Mouse (Mus musculus) intestine, embryonic 15.5 days (tissue): ENCODE measurements around the gene Sorbs2. TPM values are rescaled to one million over a fixed set of nuclear protein-coding genes. Genes with fewer than 3 reads are reported as not detected.

Source experiments
- ATAC-seq: fragments of 200-750 bp; cut with Nextera tagmentation; 2 replicates; pipeline ENCODE4 v1.8.0; 2017; ENCODE audit warnings: moderate TSS enrichment, moderate library complexity
- H3K27ac ChIP-seq: fragments of 300-500 bp; sonication (generic); 2 replicates; pipeline ENCODE4 v1.5.1; 2015; ENCODE audit warnings: mild to moderate bottlenecking, inconsistent platforms
- H3K27me3 ChIP-seq: fragments of 300-500 bp; sonication (generic); replicated peaks from 2 replicates; pipeline ENCODE4 v1.6.1; 2015; ENCODE audit warnings: inconsistent platforms
- H3K36me3 ChIP-seq: fragments of 300-500 bp; sonication (generic); 2 replicates; pipeline ENCODE4 v1.6.1; 2015; ENCODE audit warnings: inconsistent platforms
- H3K4me1 ChIP-seq: fragments of 300-500 bp; sonication (generic); replicated peaks from 2 replicates; pipeline ENCODE4 v1.6.1; 2015; ENCODE audit warnings: inconsistent platforms
- H3K4me2 ChIP-seq: fragments of 300-500 bp; sonication (generic); replicated peaks from 2 replicates; pipeline ENCODE4 v1.6.1; 2015; ENCODE audit warnings: mild to moderate bottlenecking, inconsistent platforms
- H3K4me3 ChIP-seq: fragments of 300-500 bp; sonication (generic); replicated peaks from 2 replicates; pipeline ENCODE4 v1.5.1; 2015; ENCODE audit warnings: inconsistent platforms
- H3K9ac ChIP-seq: fragments of 300-500 bp; sonication (generic); 2 replicates; pipeline ENCODE4 v1.6.1; 2015; ENCODE audit warnings: inconsistent platforms
- H3K9me3 ChIP-seq: fragments of 300-500 bp; sonication (generic); 2 replicates; pipeline ENCODE4 v1.6.1; 2016; ENCODE audit warnings: inconsistent platforms
- WGBS: fragments of 180-500 bp; shearing (Covaris S2); methylation state at CpG from one replicate; pipeline ENCODE4 v1.1.7; 2015; 5-methylcytosine and 5-hydroxymethylcytosine counted together
- polyA plus RNA-seq: library from polyadenylated mRNA; unstranded; fragments of >200 nt; fragmentation: Nextera tagmentation; extraction: Ambion mirVana; gene quantifications from 2 replicates; pipeline ENCODE4 v1.2.1, GENCODE M21; 2015

Sorbs2 gene
- polyA plus RNA-seq, 1 experiment from 2014 or later, result 25.3 TPM

DNA sequence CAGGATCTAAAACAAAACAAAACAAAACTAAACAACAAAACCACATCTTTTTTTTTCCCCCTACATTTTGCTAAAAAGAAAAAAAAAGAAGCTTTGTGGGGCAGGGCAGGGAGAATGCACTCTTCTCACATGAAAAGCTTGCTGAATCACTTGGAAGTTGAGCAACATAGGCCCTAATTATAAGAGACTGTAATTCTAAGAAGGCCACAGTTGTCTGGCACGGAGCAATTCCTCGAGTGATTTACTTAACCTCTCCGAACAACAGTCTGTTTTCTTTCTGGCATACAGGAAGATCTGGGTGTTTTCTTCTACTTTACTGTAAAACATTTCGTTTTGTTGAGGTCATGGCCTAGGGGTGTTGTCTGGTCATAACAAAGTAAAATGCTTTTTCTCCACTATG lies 202.1 kb downstream of the Sorbs2 start:
- WGBS, result 63% methylated on average over 4 of the region's 4 CpGs
- Histone ChIP-seq H3K4me3 (no peak overlapping the region), H3K4me2 (no peak overlapping the region), H3K36me3 (no peaks in the 10 kb centered on the region), H3K9me3 (no peaks in the 10 kb centered on the region), H3K27me3 (no peaks in the 10 kb centered on the region), H3K4me1 (no peaks in the 10 kb centered on the region), H3K27ac (no peak overlapping the region), H3K9ac (no peak overlapping the region)
- no peak for ATAC-seq

DNA sequence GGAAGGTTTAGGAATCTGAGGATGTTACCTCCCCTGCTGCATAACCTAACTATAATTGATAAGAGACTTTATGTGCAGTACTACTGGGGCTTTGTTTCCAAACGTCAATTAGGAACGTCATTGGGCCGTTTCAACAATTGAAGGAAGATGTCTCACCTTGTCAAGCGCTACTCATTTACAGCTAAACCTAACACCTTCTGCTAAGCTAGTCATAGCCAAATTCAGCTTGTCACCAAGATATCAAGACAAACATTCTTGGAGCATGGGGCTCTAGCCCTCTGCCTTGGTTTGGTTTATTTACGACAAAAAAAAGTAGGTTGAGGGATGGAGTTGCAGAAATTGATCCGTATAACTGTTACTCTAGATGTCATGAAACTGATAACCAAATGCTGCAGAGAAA lies 205.0 kb downstream of the Sorbs2 start:
- Histone ChIP-seq H3K4me3 (no peak overlapping the region), H3K36me3 (no peaks in the 10 kb centered on the region), H3K4me2 (no peak overlapping the region), H3K9ac (no peak overlapping the region), H3K27ac (no peak overlapping the region), H3K27me3 (no peaks in the 10 kb centered on the region), H3K9me3 (no peaks in the 10 kb centered on the region), H3K4me1 (no peaks in the 10 kb centered on the region)
- 90% methylated on average over 6 of the region's 6 CpGs for WGBS
- ATAC-seq, result no peak

DNA sequence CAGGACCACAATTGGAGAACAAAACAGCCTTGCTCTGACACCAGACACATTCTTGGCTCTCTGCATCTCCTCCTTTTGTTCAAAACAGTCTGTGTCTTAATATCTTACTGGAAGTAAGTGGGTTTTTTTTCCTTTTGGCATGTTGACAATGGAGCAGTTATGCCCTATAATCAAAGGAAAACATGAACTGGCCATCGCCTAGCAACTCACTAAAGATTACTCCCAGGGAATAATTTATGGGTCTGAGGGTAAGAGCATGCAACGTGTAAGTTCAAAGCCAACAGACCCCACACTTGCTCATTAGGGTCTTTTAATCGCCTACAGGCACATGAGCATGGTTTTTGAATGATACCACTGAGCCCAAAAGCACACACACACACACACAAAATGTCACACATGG lies 207.2 kb downstream of the Sorbs2 start:
- Histone ChIP-seq H3K27me3 (no peaks in the 10 kb centered on the region), H3K9ac (no peak overlapping the region), H3K36me3 (no peaks in the 10 kb centered on the region), H3K4me3 (no peak overlapping the region), H3K9me3 (no peaks in the 10 kb centered on the region), H3K4me2 (no peak overlapping the region), H3K4me1 (no peaks in the 10 kb centered on the region), H3K27ac (no peak overlapping the region)
- WGBS, result 28% methylated on average over 3 of the region's 3 CpGs
- no peak for ATAC-seq

DNA sequence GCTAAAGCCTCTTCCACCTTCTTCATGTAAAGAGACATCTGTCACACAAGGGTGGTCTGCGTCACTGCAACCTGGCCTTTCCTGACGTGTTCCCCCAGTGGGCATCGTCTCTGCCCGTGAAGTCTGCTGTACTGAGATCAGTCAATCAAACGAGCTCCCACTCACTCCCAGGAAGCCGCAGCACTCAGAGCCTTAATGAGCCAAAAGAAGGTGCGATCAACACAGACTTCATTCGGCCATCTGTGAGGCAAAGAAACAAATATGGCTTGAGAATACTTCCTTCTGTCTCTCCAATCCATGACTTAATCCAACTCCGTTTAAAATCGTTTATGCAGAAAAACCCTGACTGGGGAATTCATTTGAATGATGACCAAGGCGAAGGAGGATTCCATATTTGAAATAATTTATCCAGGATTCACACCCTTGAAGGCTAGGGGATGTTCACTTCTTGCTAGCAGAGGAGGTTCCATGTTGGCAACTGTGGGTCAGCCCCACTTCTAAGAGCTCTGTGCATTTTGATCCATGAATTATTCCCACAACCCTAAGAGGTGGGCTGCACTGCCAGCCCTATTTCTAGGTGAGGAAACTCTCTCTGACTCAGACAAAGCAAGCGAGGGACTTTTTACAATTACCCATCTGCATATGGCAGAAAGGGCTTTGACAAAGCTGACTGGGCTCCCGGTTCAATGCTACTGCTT lies 207.9 kb downstream of the Sorbs2 start:
- Histone ChIP-seq H3K36me3 (no peaks in the 10 kb centered on the region), H3K9me3 (no peaks in the 10 kb centered on the region), H3K9ac (no peak overlapping the region), H3K4me2 (no peak overlapping the region), H3K27ac (no peak overlapping the region), H3K27me3 (no peaks in the 10 kb centered on the region), H3K4me1 (no peaks in the 10 kb centered on the region), H3K4me3 (no peak overlapping the region)
- 86% methylated on average over 13 of the region's 13 CpGs for WGBS
- no peak for ATAC-seq

DNA sequence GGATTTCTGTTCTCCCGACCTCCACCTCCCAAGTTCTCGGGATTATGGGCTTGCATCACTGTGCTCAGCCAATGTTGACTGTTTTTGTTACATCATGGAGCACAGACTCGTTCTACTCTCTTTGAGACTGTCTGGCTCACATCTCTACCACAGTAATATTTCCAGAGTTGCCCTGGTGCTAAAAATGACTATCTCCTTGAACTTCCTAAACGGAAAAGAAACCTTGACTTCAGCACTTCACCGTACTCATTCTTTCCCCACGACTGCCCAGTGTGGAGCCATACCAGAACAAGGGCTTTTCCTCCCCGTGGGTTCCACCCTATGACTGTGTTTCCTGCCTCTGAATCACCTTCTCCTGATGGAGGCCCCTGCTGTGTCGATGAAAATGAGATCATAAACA lies 212.2 kb downstream of the Sorbs2 start:
- no peaks in the 10 kb centered on the region for H3K27me3 ChIP-seq
- no peak overlapping the region for H3K27ac ChIP-seq
- H3K9ac ChIP-seq, result no peak overlapping the region
- H3K36me3 ChIP-seq, result no peaks in the 10 kb centered on the region
- no peaks in the 10 kb centered on the region for H3K4me1 ChIP-seq
- no peak for ATAC-seq
- H3K4me3 ChIP-seq, result no peak overlapping the region
- 69% methylated on average over 8 of the region's 8 CpGs for WGBS
- no peak overlapping the region for H3K4me2 ChIP-seq
- no peaks in the 10 kb centered on the region for H3K9me3 ChIP-seq

DNA sequence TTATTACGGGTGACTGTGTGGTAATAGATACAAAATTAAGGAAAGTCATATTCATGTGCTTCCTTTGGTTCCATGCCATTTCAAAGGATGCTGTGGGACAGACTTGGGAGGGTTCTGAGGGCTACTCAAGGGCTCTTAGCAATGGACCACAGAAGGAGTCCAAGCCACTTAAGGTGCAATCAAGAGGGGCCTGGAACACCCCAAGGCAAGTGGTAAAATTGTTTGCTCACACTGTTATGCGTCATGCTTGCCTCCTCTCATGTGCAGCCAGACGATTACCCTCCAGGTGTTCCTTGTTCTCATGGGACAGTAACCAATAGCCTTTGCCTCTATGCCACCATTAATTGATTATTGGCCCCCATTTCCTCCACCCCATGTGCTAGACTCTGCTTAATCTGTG lies 216.6 kb downstream of the Sorbs2 start:
- Histone ChIP-seq H3K36me3 (no peaks in the 10 kb centered on the region), H3K4me2 (no peak overlapping the region), H3K9me3 (no peaks in the 10 kb centered on the region), H3K27me3 (no peaks in the 10 kb centered on the region), H3K4me3 (no peak overlapping the region), H3K9ac (no peak overlapping the region), H3K4me1 (no peaks in the 10 kb centered on the region), H3K27ac (no peak overlapping the region)
- 75% methylated on average over 3 of the region's 3 CpGs for WGBS
- no peak for ATAC-seq

DNA sequence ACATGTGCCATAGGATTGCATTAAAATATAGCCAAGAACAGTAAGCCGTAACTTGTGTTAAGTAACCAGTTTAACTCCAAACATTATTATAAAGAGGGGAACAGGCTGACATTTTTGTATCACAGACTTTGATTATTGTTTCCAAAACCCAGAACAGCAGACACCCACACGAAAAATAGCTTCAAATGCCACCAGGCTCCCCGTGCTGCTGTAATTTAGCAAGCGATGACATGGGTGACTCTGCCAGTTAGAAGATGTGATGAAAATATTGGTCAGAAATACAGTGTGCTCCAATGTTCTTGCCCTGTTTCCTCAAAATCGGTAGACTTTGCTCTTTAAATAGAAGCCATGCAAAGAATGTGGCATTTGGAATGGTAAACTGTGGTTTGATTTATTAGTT lies 217.7 kb downstream of the Sorbs2 start:
- Histone ChIP-seq H3K27ac (no peak overlapping the region), H3K36me3 (no peaks in the 10 kb centered on the region), H3K4me2 (no peak overlapping the region), H3K4me3 (no peak overlapping the region), H3K9ac (no peak overlapping the region), H3K27me3 (no peaks in the 10 kb centered on the region), H3K4me1 (no peaks in the 10 kb centered on the region), H3K9me3 (no peaks in the 10 kb centered on the region)
- 55% methylated on average over 5 of the region's 5 CpGs for WGBS
- ATAC-seq, result no peak

DNA sequence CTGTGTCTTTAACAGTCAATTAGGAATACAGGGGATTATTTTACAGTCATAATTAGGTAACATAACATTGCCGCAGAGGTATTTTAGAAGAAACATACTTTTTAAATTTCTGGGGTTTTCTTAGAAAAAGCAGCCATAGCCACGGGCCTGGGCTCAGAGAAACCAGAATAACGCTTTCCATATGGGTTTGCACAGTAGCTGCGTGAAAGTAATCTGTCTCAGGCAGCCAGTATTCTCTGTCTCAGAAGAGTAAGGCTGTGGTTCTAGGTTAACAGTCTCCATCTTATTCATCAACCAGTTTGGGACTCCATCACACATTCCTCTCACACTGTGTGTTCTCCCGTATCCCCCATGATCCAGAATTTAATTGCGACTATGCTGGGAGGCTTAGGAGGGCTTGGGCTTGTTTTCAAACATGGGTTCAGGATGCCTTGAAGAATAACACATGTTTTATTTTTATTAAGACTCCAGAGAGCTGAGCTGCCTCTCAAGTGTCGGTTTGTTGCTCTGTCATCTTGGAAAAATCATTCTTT lies 222.3 kb downstream of the Sorbs2 start:
- Histone ChIP-seq H3K9ac (no peak overlapping the region), H3K27ac (no peak overlapping the region), H3K4me1 (no peaks in the 10 kb centered on the region), H3K36me3 (no peaks in the 10 kb centered on the region), H3K9me3 (no peaks in the 10 kb centered on the region), H3K27me3 (no peaks in the 10 kb centered on the region), H3K4me3 (no peak overlapping the region), H3K4me2 (no peak overlapping the region)
- ATAC-seq, result no peak
- 66% methylated on average over 7 of the region's 7 CpGs for WGBS

DNA sequence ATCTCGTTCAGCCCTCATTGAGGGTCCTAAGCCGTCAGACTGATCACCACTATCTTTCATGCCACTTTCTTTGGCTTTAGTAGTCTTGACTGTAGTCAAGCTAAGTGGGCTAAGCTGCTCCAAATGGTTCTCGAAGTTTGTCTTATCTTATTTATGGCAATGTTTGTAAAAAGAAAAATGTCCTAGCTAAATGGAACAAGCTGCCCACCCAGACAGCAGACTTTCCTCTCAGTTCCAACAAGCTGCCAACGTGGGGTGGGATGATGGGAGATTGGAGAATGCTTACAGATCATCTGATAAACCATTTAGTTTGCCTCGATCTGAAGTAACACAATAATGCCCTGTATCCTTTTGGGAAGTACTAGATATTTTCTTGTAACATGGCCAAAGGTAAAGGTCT lies 223.2 kb downstream of the Sorbs2 start:
- Histone ChIP-seq H3K4me3 (no peak overlapping the region), H3K9ac (no peak overlapping the region), H3K9me3 (no peaks in the 10 kb centered on the region), H3K27me3 (no peaks in the 10 kb centered on the region), H3K4me2 (no peak overlapping the region), H3K36me3 (no peaks in the 10 kb centered on the region), H3K4me1 (no peaks in the 10 kb centered on the region), H3K27ac (no peak overlapping the region)
- 46% methylated on average over 5 of the region's 5 CpGs for WGBS
- ATAC-seq, result no peak

DNA sequence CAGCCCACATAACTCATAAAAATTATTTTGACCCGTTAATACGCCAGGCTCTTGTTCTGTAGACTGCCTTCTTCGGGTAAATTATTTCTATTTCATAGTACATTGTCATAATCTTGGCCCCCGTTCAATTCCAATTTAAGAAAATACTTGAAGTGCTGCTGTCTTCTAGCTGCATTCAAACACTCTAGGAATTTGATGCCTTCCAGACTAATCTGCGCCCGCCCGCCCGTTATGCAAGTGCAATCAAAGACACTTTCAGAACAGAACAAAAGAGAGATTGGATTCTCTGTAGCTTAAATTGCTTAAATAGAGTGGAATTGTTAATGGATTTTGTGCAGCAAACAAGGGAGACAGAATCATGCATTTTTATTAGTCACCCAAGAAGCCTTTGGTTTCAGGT lies 226.5 kb downstream of the Sorbs2 start:
- Histone ChIP-seq H3K9me3 (no peaks in the 10 kb centered on the region), H3K4me2 (no peak overlapping the region), H3K27ac (no peak overlapping the region), H3K36me3 (no peaks in the 10 kb centered on the region), H3K4me1 (no peaks in the 10 kb centered on the region), H3K9ac (no peak overlapping the region), H3K27me3 (no peaks in the 10 kb centered on the region), H3K4me3 (no peak overlapping the region)
- ATAC-seq, result no peak
- WGBS, result 78% methylated on average over 8 of the region's 8 CpGs

DNA sequence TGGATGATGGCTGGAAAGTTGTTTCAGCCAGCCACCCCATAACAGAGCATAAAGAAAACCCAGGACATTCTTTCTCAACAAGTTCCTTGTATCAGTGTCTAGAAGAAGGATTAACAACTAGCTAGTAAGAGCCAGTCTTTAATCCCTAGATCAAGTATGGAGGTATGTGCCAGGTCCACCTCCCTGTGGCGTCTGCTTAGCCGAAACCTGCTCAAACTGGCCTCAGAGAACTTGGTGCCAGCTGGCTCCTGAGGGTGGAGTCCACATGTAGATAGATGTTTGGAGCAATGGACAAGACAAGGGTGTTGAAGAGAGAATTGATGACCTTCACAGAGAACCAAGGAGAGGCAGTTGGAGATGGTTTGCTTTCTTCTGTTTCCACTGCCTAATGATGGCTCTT lies 229.7 kb downstream of the Sorbs2 start:
- ATAC-seq, result no peak
- Histone ChIP-seq H3K27ac (no peak overlapping the region), H3K9ac (no peak overlapping the region), H3K4me3 (no peak overlapping the region), H3K27me3 (no peaks in the 10 kb centered on the region), H3K36me3 (no peaks in the 10 kb centered on the region), H3K4me1 (no peaks in the 10 kb centered on the region), H3K4me2 (no peak overlapping the region), H3K9me3 (no peaks in the 10 kb centered on the region)
- whole genome bisulfite sequencing, result 92% methylated on average over 2 of the region's 2 CpGs

DNA sequence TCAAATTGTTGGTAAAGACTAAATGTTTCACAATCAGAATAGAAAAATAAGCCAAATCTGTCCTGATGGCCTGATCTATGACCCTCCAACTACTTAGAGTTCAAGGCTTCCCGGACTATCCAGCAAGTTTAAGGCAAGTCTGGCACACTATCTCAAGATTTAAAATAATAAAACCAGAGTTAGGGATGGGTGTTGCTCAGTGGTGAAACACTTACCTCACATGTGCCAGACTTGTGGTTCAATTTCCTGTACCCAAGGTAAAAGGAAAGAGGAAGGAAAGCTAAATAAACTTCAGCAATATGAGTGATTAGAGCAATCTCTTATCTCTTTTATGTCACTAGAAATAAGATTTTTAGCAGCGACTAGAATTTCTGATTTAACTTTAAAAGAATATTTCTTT lies 235.7 kb downstream of the Sorbs2 start:
- Histone ChIP-seq H3K27ac (no peak overlapping the region), H3K36me3 (no peaks in the 10 kb centered on the region), H3K4me3 (no peak overlapping the region), H3K9ac (no peak overlapping the region), H3K4me2 (no peak overlapping the region), H3K4me1 (no peaks in the 10 kb centered on the region), H3K9me3 (no peaks in the 10 kb centered on the region), H3K27me3 (no peaks in the 10 kb centered on the region)
- peak; percentile 80 for ATAC-seq
- WGBS, result 64% methylated on average over 2 of the region's 2 CpGs

DNA sequence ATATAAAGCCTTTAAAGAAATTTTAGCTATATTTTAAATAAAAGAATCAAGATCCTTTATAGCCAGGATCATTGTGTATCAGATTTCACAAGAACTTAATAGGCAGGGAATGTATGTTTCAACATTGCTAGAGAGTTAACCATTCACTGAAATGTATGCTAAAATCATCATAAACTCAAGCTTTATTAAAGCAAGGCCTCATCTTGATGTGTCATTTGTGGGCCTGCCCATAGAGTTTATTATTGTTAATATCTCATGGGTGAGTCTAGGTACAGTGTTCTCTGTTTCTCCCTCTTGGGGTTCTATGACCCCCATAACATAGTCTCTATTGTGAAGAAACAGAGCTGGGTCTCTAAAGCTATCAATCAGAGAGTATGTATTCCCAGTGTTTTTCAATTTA lies 236.2 kb downstream of the Sorbs2 start:
- H3K4me1 ChIP-seq, result no peaks in the 10 kb centered on the region
- ATAC-seq, result peak; percentile 81
- H3K9ac ChIP-seq, result no peak overlapping the region
- no peaks in the 10 kb centered on the region for H3K27me3 ChIP-seq
- H3K4me3 ChIP-seq, result no peak overlapping the region
- no peak overlapping the region for H3K27ac ChIP-seq
- H3K36me3 ChIP-seq, result no peaks in the 10 kb centered on the region
- H3K9me3 ChIP-seq, result no peaks in the 10 kb centered on the region
- H3K4me2 ChIP-seq, result no peak overlapping the region
